Mouse (Mus musculus): ENCODE measurements around the gene Lypd6. TPM values are rescaled to one million over a fixed set of nuclear protein-coding genes. Genes with fewer than 3 reads are reported as not detected.

The Lypd6 gene
- polyA plus RNA-seq, 1 experiment from 2014 or later: 6.0 TPM

GRCm38 (mm10) chr2:50149257-50150202, 83.3 kb downstream of the Lypd6 start:
- WGBS: 79% methylated on average over 6 of the region's 6 CpGs
- no peak overlapping the region for H3K9ac ChIP-seq (replicated peaks)
- H3K4me3 ChIP-seq: no peak overlapping the region
- no peak overlapping the region for H3K4me2 ChIP-seq (replicated peaks)
- H3K27ac ChIP-seq (replicated peaks): no peak overlapping the region
- no peaks in the 10 kb centered on the region for H3K4me1 ChIP-seq
- no peaks in the 10 kb centered on the region for H3K27me3 ChIP-seq
- no peaks in the 10 kb centered on the region for H3K9me3 ChIP-seq
- ATAC-seq (ENCODE audit: low FRiP score, low read depth): no peak
- H3K36me3 ChIP-seq: no peaks in the 10 kb centered on the region

DNA sequence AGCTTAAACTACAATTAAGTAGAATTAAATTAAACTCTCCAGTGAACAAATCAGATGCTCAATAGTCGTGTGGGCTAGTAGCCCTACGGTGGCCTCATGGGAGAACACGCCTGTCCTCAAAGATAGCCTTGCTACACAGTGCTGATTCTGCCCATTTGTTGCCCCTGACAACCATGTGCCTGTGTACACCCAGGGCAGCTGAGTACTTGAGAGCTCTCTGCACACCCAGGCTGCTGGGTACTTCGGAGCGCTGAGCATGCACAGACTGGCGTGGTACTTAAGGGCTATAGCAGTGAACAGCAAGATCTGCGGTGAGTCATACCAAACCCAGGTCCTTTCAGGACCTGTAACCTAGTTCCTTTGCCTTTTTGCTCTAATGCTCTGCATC, 84.0 kb downstream of the Lypd6 start:
- Histone ChIP-seq H3K27ac (replicated peaks) (no peak overlapping the region), H3K4me1 (no peaks in the 10 kb centered on the region), H3K4me2 (replicated peaks) (no peak overlapping the region), H3K27me3 (no peaks in the 10 kb centered on the region), H3K36me3 (no peaks in the 10 kb centered on the region), H3K9ac (replicated peaks) (no peak overlapping the region), H3K4me3 (no peak overlapping the region), H3K9me3 (no peaks in the 10 kb centered on the region)
- WGBS: 83% methylated on average over 7 of the region's 7 CpGs
- peak; percentile 65 for ATAC-seq (ENCODE audit: low FRiP score, low read depth)

- Histone ChIP-seq H3K4me2 (replicated peaks) (no peak overlapping the region), H3K27ac (replicated peaks) (no peak overlapping the region), H3K4me1 (no peaks in the 10 kb centered on the region), H3K36me3 (no peaks in the 10 kb centered on the region), H3K9me3 (no peaks in the 10 kb centered on the region), H3K27me3 (no peaks in the 10 kb centered on the region), H3K9ac (replicated peaks) (no peak overlapping the region), H3K4me3 (no peak overlapping the region)
- WGBS: 89% methylated on average over 5 of the region's 5 CpGs
- ATAC-seq (ENCODE audit: low FRiP score, low read depth): no peak
Observed at GRCm38 (mm10) chr2:50150816-50151215, 84.6 kb downstream of the Lypd6 start.

GRCm38 (mm10) chr2:50151401-50151800, 85.2 kb downstream of the Lypd6 start:
- Histone ChIP-seq H3K9ac (replicated peaks) (no peak overlapping the region), H3K36me3 (no peaks in the 10 kb centered on the region), H3K9me3 (no peaks in the 10 kb centered on the region), H3K4me3 (no peak overlapping the region), H3K4me2 (replicated peaks) (no peak overlapping the region), H3K4me1 (no peaks in the 10 kb centered on the region), H3K27ac (replicated peaks) (no peak overlapping the region), H3K27me3 (no peaks in the 10 kb centered on the region)
- 71% methylated on average over 2 of the region's 2 CpGs for WGBS
- no peak for ATAC-seq (ENCODE audit: low FRiP score, low read depth)

DNA sequence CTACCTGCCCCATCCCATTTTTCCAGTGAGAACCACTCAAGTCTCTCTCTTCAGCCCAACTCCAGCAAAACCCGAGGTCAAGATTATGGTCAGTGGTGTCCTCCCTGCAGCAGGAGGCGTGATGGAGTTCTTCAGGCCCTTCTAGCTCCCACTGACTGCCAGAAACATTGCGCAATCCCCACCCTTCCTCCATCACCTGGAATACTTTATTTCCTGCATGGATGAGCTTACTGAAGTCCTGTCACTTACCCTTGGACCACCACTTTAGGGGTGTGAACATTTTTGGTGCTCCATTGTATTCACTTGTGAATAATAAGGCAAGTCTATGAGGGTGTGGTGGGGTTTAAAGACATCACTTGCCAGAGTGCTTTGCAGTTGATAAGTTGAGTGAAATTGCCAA, 85.7 kb downstream of the Lypd6 start:
- H3K36me3 ChIP-seq: no peaks in the 10 kb centered on the region
- WGBS: 89% methylated on average over 3 of the region's 3 CpGs
- H3K4me2 ChIP-seq (replicated peaks): no peak overlapping the region
- H3K4me3 ChIP-seq: no peak overlapping the region
- no peaks in the 10 kb centered on the region for H3K4me1 ChIP-seq
- no peak overlapping the region for H3K9ac ChIP-seq (replicated peaks)
- no peak overlapping the region for H3K27ac ChIP-seq (replicated peaks)
- ATAC-seq (ENCODE audit: low FRiP score, low read depth): no peak
- no peaks in the 10 kb centered on the region for H3K27me3 ChIP-seq
- no peaks in the 10 kb centered on the region for H3K9me3 ChIP-seq

DNA sequence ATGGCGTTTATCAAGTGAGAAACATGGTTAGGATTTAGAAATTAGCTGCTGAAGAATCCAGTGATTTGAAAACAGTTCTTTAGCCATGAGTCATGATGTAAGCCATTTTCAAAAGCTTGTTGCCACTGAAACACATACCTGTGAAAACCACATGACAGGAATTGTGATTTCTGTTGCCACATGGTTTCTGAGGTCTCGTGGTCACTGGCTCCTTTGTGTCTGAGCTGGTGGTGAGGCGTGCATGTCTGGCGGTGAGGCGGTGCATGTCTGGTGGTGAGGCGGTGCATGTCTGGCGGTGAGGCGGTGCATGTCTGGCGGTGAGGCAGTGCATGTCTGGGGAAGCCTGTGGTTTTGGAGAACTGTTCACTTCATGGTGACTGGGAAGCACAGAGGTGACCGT, 89.8 kb downstream of the Lypd6 start:
- H3K36me3 ChIP-seq: no peaks in the 10 kb centered on the region
- H3K27me3 ChIP-seq: no peaks in the 10 kb centered on the region
- H3K9me3 ChIP-seq: no peaks in the 10 kb centered on the region
- no peak for ATAC-seq (ENCODE audit: low FRiP score, low read depth)
- H3K27ac ChIP-seq (replicated peaks): no peak overlapping the region
- WGBS: 94% methylated on average over 10 of the region's 10 CpGs
- no peak overlapping the region for H3K4me3 ChIP-seq
- H3K9ac ChIP-seq (replicated peaks): no peak overlapping the region
- no peaks in the 10 kb centered on the region for H3K4me1 ChIP-seq
- no peak overlapping the region for H3K4me2 ChIP-seq (replicated peaks)

GRCm38 (mm10) chr2:50160069-50160468, 93.8 kb downstream of the Lypd6 start:
- Histone ChIP-seq H3K27me3 (no peaks in the 10 kb centered on the region), H3K4me1 (0 out of 2 replicates have a peak, but pooled peaks cover 2% of the 10 kb centered on the region), H3K4me3 (no peak overlapping the region), H3K27ac (replicated peaks) (no peak overlapping the region), H3K9me3 (no peaks in the 10 kb centered on the region), H3K36me3 (no peaks in the 10 kb centered on the region), H3K4me2 (replicated peaks) (no peak overlapping the region), H3K9ac (replicated peaks) (no peak overlapping the region)
- no peak for ATAC-seq (ENCODE audit: low FRiP score, low read depth)
- WGBS: 90% methylated on average over 3 of the region's 3 CpGs

- H3K4me2 ChIP-seq (replicated peaks): no peak overlapping the region
- no peaks in the 10 kb centered on the region for H3K27me3 ChIP-seq
- H3K4me1 ChIP-seq: peaks cover 9% of the 10 kb centered on the region; the same call in 1 of the 2 replicates
- H3K4me3 ChIP-seq: no peak overlapping the region
- no peaks in the 10 kb centered on the region for H3K9me3 ChIP-seq
- H3K9ac ChIP-seq (replicated peaks): no peak overlapping the region
- no peak overlapping the region for H3K27ac ChIP-seq (replicated peaks)
- ATAC-seq (ENCODE audit: low FRiP score, low read depth): no peak
- H3K36me3 ChIP-seq: no peaks in the 10 kb centered on the region
- 94% methylated on average over 8 of the region's 8 CpGs for WGBS
Observed at GRCm38 (mm10) chr2:50163608-50164007, 97.4 kb downstream of the Lypd6 start.

- Histone ChIP-seq H3K27ac (replicated peaks) (no peak overlapping the region), H3K27me3 (no peaks in the 10 kb centered on the region), H3K4me3 (no peak overlapping the region), H3K9me3 (no peaks in the 10 kb centered on the region), H3K4me1 (peaks cover 9% of the 10 kb centered on the region; the same call in 1 of the 2 replicates), H3K36me3 (no peaks in the 10 kb centered on the region), H3K9ac (replicated peaks) (no peak overlapping the region), H3K4me2 (replicated peaks) (no peak overlapping the region)
- ATAC-seq (ENCODE audit: low FRiP score, low read depth): no peak
- WGBS: 68% methylated on average over 6 of the region's 6 CpGs
Observed at GRCm38 (mm10) chr2:50165277-50165676, 99.0 kb downstream of the Lypd6 start.

- no peak overlapping the region for H3K4me3 ChIP-seq
- H3K9me3 ChIP-seq: no peaks in the 10 kb centered on the region
- peaks cover 9% of the 10 kb centered on the region; the same call in 1 of the 2 replicates for H3K4me1 ChIP-seq
- ATAC-seq (ENCODE audit: low FRiP score, low read depth): no peak
- H3K9ac ChIP-seq (replicated peaks): no peak overlapping the region
- no peaks in the 10 kb centered on the region for H3K36me3 ChIP-seq
- no peak overlapping the region for H3K27ac ChIP-seq (replicated peaks)
- no peaks in the 10 kb centered on the region for H3K27me3 ChIP-seq
- 80% methylated on average over 5 of the region's 5 CpGs for WGBS
- H3K4me2 ChIP-seq (replicated peaks): no peak overlapping the region
Observed at GRCm38 (mm10) chr2:50166082-50166481, 99.9 kb downstream of the Lypd6 start.

- no peak overlapping the region for H3K9ac ChIP-seq (replicated peaks)
- WGBS: 77% methylated on average over 12 of the region's 12 CpGs
- ATAC-seq (ENCODE audit: low FRiP score, low read depth): no peak
- H3K27ac ChIP-seq (replicated peaks): no peak overlapping the region
- no peak overlapping the region for H3K4me3 ChIP-seq
- H3K27me3 ChIP-seq: no peaks in the 10 kb centered on the region
- H3K36me3 ChIP-seq: no peaks in the 10 kb centered on the region
- H3K4me1 ChIP-seq: peaks cover 12% of the 10 kb centered on the region; the same call in 1 of the 2 replicates
- no peaks in the 10 kb centered on the region for H3K9me3 ChIP-seq
- no peak overlapping the region for H3K4me2 ChIP-seq (replicated peaks)
Observed at GRCm38 (mm10) chr2:50173730-50174528, 107.7 kb downstream of the Lypd6 start.

- H3K4me1 ChIP-seq: peaks cover 12% of the 10 kb centered on the region; the same call in 1 of the 2 replicates
- H3K27ac ChIP-seq (replicated peaks): no peak overlapping the region
- H3K27me3 ChIP-seq: no peaks in the 10 kb centered on the region
- H3K9me3 ChIP-seq: no peaks in the 10 kb centered on the region
- no peaks in the 10 kb centered on the region for H3K36me3 ChIP-seq
- H3K4me2 ChIP-seq (replicated peaks): no peak overlapping the region
- no peak overlapping the region for H3K4me3 ChIP-seq
- no peak overlapping the region for H3K9ac ChIP-seq (replicated peaks)
- 51% methylated on average over 4 of the region's 4 CpGs for whole genome bisulfite sequencing
- ATAC-seq (ENCODE audit: low FRiP score, low read depth): no peak
Observed at GRCm38 (mm10) chr2:50175709-50176108, 109.5 kb downstream of the Lypd6 start.
